Mouse (Mus musculus) gastrocnemius, postnatal 4 days (tissue): ENCODE measurements around the gene Tcf20. TPM values are rescaled to one million over a fixed set of nuclear protein-coding genes. Genes with fewer than 3 reads are reported as not detected.

Experiments used
- DNase-seq, 2 experiments: peaks; one replicate each; pipeline ENCODE4 v3.0.0; 2021 to 2022; ENCODE audit warnings: low spot score in 2 of 2, mixed read lengths in 2 of 2
- total RNA-seq, 2 experiments: library from RNA; stranded (reverse); gene quantifications; 2 replicates each; pipeline ENCODE4 v1.2.3; 2021

Tcf20 gene
- total RNA-seq, 2 experiments from 2014 or later, result 51.0 to 58.8 TPM

GRCm38 (mm10) chr15:82960786-82961561 lies 26.7 kb downstream of the Tcf20 start:
- DNase-seq, result no peak

DNA sequence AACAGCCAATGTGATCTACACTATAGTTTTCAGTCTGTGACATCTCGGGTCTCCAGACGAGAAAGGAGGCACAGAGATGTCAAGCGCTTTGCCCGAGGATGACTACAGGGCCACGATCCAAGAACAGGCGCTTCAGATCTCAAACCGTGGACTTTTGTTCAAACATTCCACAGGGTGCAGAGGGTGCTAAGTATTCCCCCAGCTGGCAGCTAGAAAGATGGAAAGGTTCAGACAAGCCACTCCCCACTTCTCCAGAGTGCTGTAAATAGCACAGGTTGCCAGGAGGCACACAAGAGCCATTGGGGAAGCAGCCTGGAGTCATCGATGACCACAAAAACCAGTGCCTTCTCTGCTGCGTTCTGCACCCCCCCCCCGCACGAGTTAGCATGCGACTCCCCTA lies 28.5 kb downstream of the Tcf20 start:
- no peak for DNase-seq

DNA sequence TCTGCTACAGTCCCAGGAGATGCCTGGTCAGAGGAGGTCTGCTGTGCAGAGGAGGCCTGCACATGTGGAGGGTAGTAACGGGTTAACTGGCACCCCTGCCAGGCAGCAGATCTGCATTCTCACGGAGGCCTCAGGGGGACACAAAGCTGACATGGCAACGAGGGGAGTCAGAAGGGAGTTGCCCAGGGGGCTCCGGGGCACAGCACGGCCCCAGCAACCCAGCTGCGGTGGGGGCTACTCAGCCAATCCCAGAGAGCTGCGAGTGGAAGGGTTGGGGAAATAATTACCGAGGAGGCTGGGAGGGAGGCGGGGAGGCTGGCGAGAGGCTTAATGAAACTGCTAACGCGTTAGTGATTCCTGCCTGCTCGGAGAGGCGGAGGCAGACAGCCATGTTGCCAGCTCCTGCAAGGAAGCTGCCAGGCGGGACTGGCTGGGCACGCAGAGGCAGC lies 29.4 kb downstream of the Tcf20 start:
- DNase-seq, result no peak

GRCm38 (mm10) chr15:82956721-82957120 lies 31.0 kb downstream of the Tcf20 start:
- no peak for DNase-seq

DNA sequence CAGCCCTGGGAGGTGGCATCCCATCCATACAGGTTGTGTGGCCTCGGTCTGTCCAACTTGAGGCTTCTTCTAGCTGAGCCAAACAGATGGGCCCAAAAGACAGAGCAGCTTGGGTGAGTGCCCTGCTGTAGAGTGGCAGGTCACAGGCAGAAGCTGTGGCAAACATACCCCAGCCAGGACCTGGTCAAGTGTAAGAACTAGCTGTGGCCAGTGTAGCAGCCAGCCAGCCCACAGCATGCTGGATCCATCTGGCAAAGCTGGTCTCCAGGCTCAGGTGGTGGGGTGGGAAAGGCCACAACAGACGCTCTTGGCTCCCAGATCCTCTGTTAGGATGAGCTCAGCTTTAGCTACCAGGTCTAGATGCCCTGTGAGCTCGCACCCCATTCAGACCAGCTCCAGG lies 31.4 kb downstream of the Tcf20 start:
- no peak for DNase-seq

GRCm38 (mm10) chr15:82955286-82955685 lies 32.4 kb downstream of the Tcf20 start:
- DNase-seq, result no peak

GRCm38 (mm10) chr15:82954034-82954433 lies 33.6 kb downstream of the Tcf20 start:
- DNase-seq, result no peak

DNA sequence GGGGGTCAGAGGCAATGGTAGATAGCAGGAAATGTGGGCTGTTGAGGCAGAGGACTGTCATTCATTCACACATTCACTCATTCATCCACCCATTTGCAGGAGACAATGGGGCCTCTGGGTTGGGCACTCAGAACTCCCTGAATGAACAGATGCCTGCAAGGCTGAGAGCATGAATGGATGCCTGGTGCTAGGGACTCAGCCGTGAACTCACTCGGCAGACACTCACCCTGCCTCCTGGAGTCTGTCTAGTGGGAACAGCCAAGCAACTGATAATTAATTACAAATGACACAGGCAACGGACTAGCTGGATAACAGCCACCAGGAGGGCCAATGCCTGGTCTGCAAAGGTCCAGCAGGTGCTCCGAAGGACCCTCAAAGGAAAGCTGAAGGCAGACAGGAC lies 34.6 kb downstream of the Tcf20 start:
- no peak for DNase-seq

DNA sequence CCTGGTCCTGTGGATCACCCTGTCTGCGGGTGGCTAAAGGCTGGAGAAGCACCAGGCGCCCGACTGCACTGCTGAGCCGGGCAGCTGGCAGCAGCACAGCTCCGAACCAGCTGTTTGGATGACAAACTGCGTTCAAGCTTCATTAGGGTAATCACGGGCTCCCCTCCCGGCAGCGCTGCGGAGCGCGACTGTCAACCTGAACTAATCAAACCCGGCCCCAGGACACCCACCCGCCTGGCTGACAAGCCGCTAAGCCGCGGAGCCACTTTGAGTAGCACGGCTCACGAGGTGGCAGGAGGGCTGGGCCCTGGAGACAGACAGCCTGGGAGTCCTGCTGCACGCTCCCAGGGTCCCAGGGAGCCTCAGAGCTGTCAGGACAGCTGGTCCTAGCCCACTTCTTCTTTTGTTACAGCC lies 35.4 kb downstream of the Tcf20 start:
- DNase-seq, result no peak

- no peak for DNase-seq
Observed at GRCm38 (mm10) chr15:82950246-82950645, 37.4 kb downstream of the Tcf20 start.

DNA sequence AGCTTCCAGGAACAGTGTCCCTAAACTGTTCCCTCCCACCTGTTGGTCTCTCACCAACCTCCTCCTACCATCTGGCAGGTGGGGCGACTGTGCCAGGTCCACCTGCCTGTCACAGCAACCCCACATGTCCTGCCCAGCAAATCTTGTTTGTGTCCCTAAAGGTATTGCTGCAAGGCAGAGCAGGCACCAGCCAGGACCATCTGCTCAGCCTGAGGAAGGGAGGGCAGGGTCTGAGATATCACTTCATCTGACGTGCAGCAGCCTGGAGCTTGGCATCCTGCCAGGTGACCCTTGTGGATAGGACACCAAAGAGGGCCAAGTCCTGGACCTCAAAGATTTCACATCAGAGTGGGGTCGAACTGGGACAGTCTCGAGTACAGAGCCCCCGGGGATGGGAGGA lies 40.2 kb downstream of the Tcf20 start:
- no peak for DNase-seq

DNA sequence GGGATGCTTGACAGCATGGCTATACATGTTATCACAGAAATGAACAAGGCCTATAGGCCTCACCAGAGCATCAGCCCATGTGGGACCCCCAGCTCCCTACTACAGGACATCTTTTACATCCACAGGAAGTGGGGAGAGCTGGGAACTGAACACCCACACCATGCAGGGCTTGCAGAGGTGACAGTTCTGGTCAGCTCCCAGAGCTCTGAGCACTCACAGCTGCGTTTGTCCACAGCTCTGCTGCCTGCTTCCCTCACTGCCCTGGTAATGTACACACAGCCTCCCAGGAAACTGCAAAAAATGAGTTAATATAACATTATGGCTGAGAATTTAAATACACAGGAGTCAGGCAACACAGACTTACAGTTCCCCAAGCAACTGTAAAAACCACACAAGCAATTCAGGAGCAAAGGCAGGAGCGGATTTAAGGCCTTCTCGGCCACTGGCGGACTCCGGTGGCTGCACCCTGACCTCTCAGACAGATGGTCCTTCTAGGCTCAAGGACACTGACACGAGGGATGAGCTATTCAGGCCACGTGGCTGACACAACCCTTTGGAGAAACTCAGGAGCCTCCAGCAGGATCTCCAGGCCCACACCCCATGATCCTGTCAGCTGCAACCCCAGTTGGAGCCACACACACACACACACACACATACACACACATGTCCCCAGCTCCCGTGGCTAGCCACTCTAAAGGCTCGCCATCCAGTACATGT lies 43.0 kb downstream of the Tcf20 start:
- no peak for DNase-seq

DNA sequence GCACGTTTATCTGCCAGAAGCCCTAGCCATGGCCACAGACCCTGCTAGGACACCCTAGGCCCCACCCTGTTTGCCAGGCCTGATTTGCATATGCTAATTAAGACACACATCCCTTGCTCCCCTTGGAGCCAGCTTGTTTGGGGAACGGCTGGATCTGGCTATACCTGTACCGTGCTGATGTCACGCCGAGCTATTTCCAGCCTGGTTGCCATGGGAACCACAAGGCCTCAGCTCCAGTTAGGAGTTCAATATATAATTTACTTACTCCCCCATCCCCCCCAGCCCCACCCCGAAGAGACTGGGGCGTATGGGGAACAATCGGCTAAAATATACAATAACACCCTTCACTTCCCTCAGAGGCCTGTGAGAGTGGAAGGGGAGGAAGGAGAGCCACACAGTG lies 45.9 kb downstream of the Tcf20 start:
- DNase-seq, result no peak

GRCm38 (mm10) chr15:82940494-82941214 lies 47.0 kb downstream of the Tcf20 start:
- DNase-seq, result no peak

GRCm38 (mm10) chr15:82938155-82938569 lies 49.5 kb downstream of the Tcf20 start:
- DNase-seq, result no peak

DNA sequence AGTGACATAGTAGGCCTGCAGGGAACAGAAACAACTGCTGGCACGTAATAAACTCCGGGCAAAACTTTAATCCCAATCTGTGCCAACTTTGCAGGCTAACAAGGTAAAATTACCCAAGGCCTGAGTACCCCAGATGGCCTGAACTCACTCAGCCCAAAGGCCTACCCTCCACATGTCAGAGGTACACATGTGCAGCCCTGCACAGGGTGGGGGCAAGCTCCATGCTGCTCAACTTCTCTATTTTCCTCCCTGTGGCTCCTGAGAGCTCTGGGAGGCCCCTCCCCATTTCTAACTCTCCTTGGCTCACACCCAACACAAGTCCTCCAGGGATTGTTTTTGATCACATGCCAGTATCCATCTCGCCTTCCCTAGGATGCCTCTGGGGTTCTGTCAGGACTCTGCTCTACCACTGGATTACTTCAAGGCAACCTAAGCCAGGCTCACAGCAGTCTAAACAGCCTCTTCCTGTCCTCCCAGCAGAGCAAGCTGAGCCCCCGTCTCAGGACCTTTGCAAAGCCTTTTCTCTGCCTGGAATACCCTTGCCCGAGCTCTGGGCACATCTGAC lies 50.2 kb downstream of the Tcf20 start:
- no peak for DNase-seq

DNA sequence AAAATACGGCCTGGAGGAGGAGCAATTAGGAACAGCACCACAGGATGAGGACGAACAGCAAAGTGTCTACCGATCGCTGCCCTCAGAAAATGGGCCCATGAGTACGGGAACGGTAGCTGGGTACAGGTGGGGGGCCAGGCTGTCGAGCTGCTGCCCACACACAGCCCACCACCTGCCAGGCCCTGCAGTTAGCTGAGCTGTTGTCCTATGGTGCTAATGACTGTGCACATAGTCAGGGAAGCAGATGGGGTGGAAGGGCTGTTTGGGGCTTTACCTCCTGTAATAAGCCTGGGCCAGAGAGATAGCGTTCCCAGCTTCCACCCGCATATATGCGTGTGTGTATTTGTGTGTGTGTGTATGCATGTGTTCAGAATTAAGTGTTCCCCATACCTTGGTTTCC lies 52.7 kb downstream of the Tcf20 start:
- DNase-seq, result no peak

DNA sequence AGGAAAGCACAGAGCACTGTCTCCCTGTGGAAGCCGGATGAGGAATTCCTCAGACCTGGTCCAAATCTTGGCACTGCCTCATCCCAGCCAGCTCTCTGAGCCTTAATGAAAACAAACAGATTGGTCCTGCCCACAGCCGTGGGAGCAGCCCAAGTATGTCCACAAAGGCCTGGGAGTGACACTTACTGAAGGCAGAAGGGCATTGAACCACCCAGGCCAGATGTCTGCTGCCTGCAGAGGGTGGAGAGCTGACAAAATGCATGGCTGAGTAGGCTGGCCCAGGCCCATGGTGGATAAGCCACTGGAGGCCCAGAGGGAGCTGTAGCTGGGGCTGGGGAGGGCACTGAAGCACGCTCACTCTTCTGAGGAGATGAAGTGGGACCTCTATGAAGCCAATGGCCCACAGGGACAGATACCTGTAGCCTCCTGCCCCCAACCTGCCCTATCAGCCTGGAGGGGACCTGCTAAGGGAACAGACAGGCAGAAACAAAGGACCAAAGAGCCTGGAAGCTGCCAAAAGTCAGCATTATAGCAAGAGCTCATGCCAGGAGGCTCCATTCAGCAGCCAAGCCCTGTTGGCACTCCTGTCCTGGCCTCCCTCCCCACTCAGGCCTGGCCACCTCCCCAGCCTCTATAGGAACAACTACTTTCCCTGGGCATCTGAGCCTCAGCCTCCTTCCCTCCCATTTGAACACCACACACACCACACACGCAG lies 54.6 kb downstream of the Tcf20 start:
- no peak for DNase-seq

DNA sequence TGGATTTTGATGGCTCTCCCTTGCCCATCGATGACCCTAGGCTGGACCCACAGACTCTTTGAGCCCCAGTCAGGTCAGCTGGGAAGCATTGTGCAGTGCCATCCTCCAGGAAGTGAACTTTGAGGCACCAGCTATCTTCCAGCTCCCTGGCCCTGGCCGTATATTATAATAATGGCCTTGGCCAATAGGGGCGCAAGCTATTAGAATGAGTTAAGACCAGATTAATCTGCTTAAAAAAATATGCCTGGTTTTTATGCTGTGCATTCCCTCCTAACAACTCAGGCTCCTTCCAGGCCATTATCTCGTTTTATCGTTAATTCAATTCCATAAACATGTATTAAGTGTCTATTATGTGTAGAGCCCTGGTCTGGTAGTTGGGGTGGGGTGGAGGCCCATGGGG lies 56.2 kb downstream of the Tcf20 start:
- DNase-seq, result no peak

- no peak for DNase-seq
Observed at GRCm38 (mm10) chr15:82929595-82929994, 58.1 kb downstream of the Tcf20 start.

- no peak for DNase-seq
Observed at GRCm38 (mm10) chr15:82928844-82929243, 58.8 kb downstream of the Tcf20 start.
